Mouse (Mus musculus) cortical plate, adult 2 months (tissue): ENCODE results near the gene Robo1. TPM values are rescaled to one million over a fixed set of nuclear protein-coding genes. Genes with fewer than 3 reads are reported as not detected.

Experiments used
- H3K27ac ChIP-seq: fragments of 200-500 bp; 2 replicates; pipeline ENCODE4 v1.5.1; 2012; ENCODE audit warnings: low read length, control low read depth, inconsistent platforms; ENCODE audit not compliant: insufficient read depth
- H3K4me1 ChIP-seq: fragments of 200-500 bp; 2 replicates; pipeline ENCODE4 v1.6.1; 2011; ENCODE audit warnings: low read length; ENCODE audit not compliant: control insufficient read depth, insufficient read depth
- H3K4me3 ChIP-seq: fragments of 200-500 bp; 2 replicates; pipeline ENCODE4 v1.5.1; 2011; ENCODE audit warnings: mild to moderate bottlenecking, low read length, control low read depth; ENCODE audit not compliant: insufficient read depth
- CTCF ChIP-seq: fragments of 200-500 bp; IDR thresholded peaks from 2 replicates; pipeline ENCODE4 v1.5.1; 2011; ENCODE audit warnings: mild to moderate bottlenecking, control low read depth, low read length; ENCODE audit not compliant: insufficient read depth; ENCODE audit errors: extremely low read depth
- POLR2A ChIP-seq: fragments of 200-500 bp; IDR thresholded peaks from 2 replicates; pipeline ENCODE4 v1.6.1; 2011; ENCODE audit warnings: mild to moderate bottlenecking, low read length, control low read depth; ENCODE audit not compliant: insufficient read depth; ENCODE audit errors: extremely low read depth
- polyA plus RNA-seq: library from polyadenylated mRNA; depleted of rRNA; stranded (reverse); fragments of >200 nt; gene quantifications from 2 replicates; pipeline ENCODE4 v1.2.3, GENCODE M21; 2012

Gene Robo1
- polyA plus RNA-seq, 1 experiment, result 14.1 TPM

GRCm38 (mm10) chr16:72376896-72377295 is 68.8 kb downstream of the Robo1 start:
- H3K27ac ChIP-seq, result no peak overlapping the region
- H3K4me1 ChIP-seq, result no peaks in the 10 kb centered on the region
- TF ChIP-seq POLR2A (no peak), CTCF (no peak)
- no peak overlapping the region for H3K4me3 ChIP-seq

- no peak overlapping the region for H3K4me3 ChIP-seq
- H3K27ac ChIP-seq, result no peak overlapping the region
- no peak for TF ChIP-seq CTCF
- no peak for TF ChIP-seq POLR2A
- no peaks in the 10 kb centered on the region for H3K4me1 ChIP-seq
Observed at GRCm38 (mm10) chr16:72381819-72382218, 73.7 kb downstream of the Robo1 start.

- Histone ChIP-seq H3K4me3 (no peak overlapping the region), H3K27ac (no peak overlapping the region), H3K4me1 (no peaks in the 10 kb centered on the region)
- TF ChIP-seq POLR2A (no peak), CTCF (no peak)
Observed at GRCm38 (mm10) chr16:72383566-72383965, 75.5 kb downstream of the Robo1 start.

GRCm38 (mm10) chr16:72393512-72393911 is 85.4 kb downstream of the Robo1 start:
- H3K4me1 ChIP-seq, result no peaks in the 10 kb centered on the region
- TF ChIP-seq CTCF (no peak), POLR2A (no peak)
- no peak overlapping the region for H3K27ac ChIP-seq
- no peak overlapping the region for H3K4me3 ChIP-seq

- Histone ChIP-seq H3K4me3 (no peak overlapping the region), H3K4me1 (no peaks in the 10 kb centered on the region), H3K27ac (no peak overlapping the region)
- TF ChIP-seq CTCF (no peak), POLR2A (no peak)
Observed at GRCm38 (mm10) chr16:72398811-72399210, 90.7 kb downstream of the Robo1 start.

- TF ChIP-seq CTCF (no peak), POLR2A (no peak)
- Histone ChIP-seq H3K4me3 (no peak overlapping the region), H3K27ac (no peak overlapping the region), H3K4me1 (no peaks in the 10 kb centered on the region)
Observed at GRCm38 (mm10) chr16:72402381-72402780, 94.3 kb downstream of the Robo1 start.

GRCm38 (mm10) chr16:72409820-72410219 is 101.7 kb downstream of the Robo1 start:
- TF ChIP-seq POLR2A, result no peak
- no peak for TF ChIP-seq CTCF
- no peak overlapping the region for H3K27ac ChIP-seq
- no peak overlapping the region for H3K4me3 ChIP-seq
- no peaks in the 10 kb centered on the region for H3K4me1 ChIP-seq

GRCm38 (mm10) chr16:72411669-72412270 is 103.7 kb downstream of the Robo1 start:
- no peak overlapping the region for H3K4me3 ChIP-seq
- TF ChIP-seq CTCF (no peak), POLR2A (no peak)
- no peaks in the 10 kb centered on the region for H3K4me1 ChIP-seq
- no peak overlapping the region for H3K27ac ChIP-seq

GRCm38 (mm10) chr16:72412879-72413278 is 104.8 kb downstream of the Robo1 start:
- no peaks in the 10 kb centered on the region for H3K4me1 ChIP-seq
- no peak overlapping the region for H3K27ac ChIP-seq
- TF ChIP-seq CTCF (no peak), POLR2A (no peak)
- H3K4me3 ChIP-seq, result no peak overlapping the region

GRCm38 (mm10) chr16:72419328-72420066 is 111.4 kb downstream of the Robo1 start:
- H3K4me3 ChIP-seq, result no peak overlapping the region
- H3K4me1 ChIP-seq, result no peaks in the 10 kb centered on the region
- TF ChIP-seq POLR2A (no peak), CTCF (no peak)
- H3K27ac ChIP-seq, result no peak overlapping the region
